Mouse (Mus musculus): ENCODE data around the gene Clic4. TPM values are rescaled to one million over a fixed set of nuclear protein-coding genes. Genes with fewer than 3 reads are reported as not detected.

Clic4 gene
- polyA plus RNA-seq, 1 experiment: 250 TPM

GRCm38 (mm10) chr4:135270476-135270875 lies 2.1 kb downstream of the Clic4 start:
- H3K4me3 ChIP-seq: peak overlapping the region; percentile 100
- H3K79me2 ChIP-seq (ENCODE audit: control insufficient read depth, insufficient read depth): peaks cover 66% of the 10 kb centered on the region
- H3ac ChIP-seq (ENCODE audit: control insufficient read depth, insufficient read length): peak overlapping the region; percentile 7
- no peaks in the 10 kb centered on the region for H3K27me3 ChIP-seq (ENCODE audit: control insufficient read depth, insufficient read depth, insufficient read length)
- peak overlapping the region; percentile 100 for H3K4me2 ChIP-seq (ENCODE audit: low read depth)
- TF ChIP-seq MYOG (IDR thresholded peaks at IDR 0.05; ENCODE audit: control insufficient read depth in 1 of 3, insufficient read depth in 1 of 3, insufficient read length in 2 of 3, low read depth in 2 of 3): no peak
- TF ChIP-seq USF1 (IDR thresholded peaks at IDR 0.05; ENCODE audit: low read depth): no peak
- peak; percentile 41 for TF ChIP-seq POLR2AphosphoS2 (IDR thresholded peaks at IDR 0.05; ENCODE audit: insufficient read length, low read depth)
- H3K36me3 ChIP-seq (ENCODE audit: control insufficient read depth, insufficient read depth): peaks cover 33% of the 10 kb centered on the region

GRCm38 (mm10) chr4:135269656-135270341 lies 2.8 kb downstream of the Clic4 start:
- Histone ChIP-seq H3K36me3 (ENCODE audit: control insufficient read depth, insufficient read depth) (peaks cover 33% of the 10 kb centered on the region), H3K4me2 (ENCODE audit: low read depth) (peak overlapping the region; percentile 100), H3K27me3 (ENCODE audit: control insufficient read depth, insufficient read depth, insufficient read length) (no peaks in the 10 kb centered on the region), H3K4me3 (peak overlapping the region; percentile 100), H3K79me2 (ENCODE audit: control insufficient read depth, insufficient read depth) (peaks cover 73% of the 10 kb centered on the region), H3ac (ENCODE audit: control insufficient read depth, insufficient read length) (peak overlapping the region; percentile 7)
- no peak for TF ChIP-seq USF1 (IDR thresholded peaks at IDR 0.05; ENCODE audit: low read depth)
- TF ChIP-seq MYOG (IDR thresholded peaks at IDR 0.05; ENCODE audit: control insufficient read depth in 1 of 3, insufficient read depth in 1 of 3, insufficient read length in 2 of 3, low read depth in 2 of 3): no peak
- TF ChIP-seq POLR2A (IDR thresholded peaks at IDR 0.05; ENCODE audit: insufficient read length, low read depth): peak; percentile 78
- no peak for TF ChIP-seq E2F4 (IDR thresholded peaks at IDR 0.05; ENCODE audit: insufficient read depth)
- TF ChIP-seq MAX (IDR thresholded peaks at IDR 0.05; ENCODE audit: low read depth): no peak
- no peak for TF ChIP-seq REST (IDR thresholded peaks at IDR 0.05; ENCODE audit: insufficient read depth, insufficient read length)
- TF ChIP-seq MYOD1 (IDR thresholded peaks at IDR 0.05; ENCODE audit: control insufficient read depth in 1 of 3, insufficient read length in 2 of 3, low read depth in 2 of 3): peak in 2 of 3 experiments; percentile 26 to 67
- peak; percentile 91 for TF ChIP-seq POLR2AphosphoS2 (IDR thresholded peaks at IDR 0.05; ENCODE audit: insufficient read length, low read depth)
- no peak for TF ChIP-seq TCF3 (IDR thresholded peaks at IDR 0.05; ENCODE audit: insufficient read length, low read depth)
- no peak for TF ChIP-seq TCF12 (IDR thresholded peaks at IDR 0.05; ENCODE audit: insufficient read depth, poor library complexity, severe bottlenecking)
- no peak for TF ChIP-seq SRF (IDR thresholded peaks at IDR 0.05; ENCODE audit: control insufficient read depth, insufficient read length, low read depth)
- no peak for TF ChIP-seq CEBPB (IDR thresholded peaks at IDR 0.05; ENCODE audit: insufficient read depth, poor library complexity, severe bottlenecking)

DNA sequence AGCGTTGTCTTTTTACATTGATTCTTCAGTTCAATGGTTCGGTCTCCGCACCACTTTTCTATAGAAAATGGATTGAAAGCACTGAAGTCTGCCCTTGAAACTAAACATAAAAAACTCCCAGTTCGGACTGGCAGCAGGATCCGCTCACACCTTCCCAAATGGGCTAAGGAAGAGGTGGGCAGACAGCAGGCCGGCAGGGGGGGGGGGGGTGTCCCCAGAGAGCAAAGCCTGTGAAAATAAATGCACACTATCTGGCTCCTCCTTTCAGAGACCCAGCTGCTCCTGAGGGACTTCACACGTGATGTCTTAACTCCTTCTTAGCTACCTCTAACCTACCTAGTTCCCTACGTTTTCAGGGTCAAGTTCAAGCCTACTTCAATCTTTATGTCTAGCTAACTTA lies 5.1 kb downstream of the Clic4 start:
- H3ac ChIP-seq (ENCODE audit: control insufficient read depth, insufficient read length): no peak overlapping the region
- H3K36me3 ChIP-seq (ENCODE audit: control insufficient read depth, insufficient read depth): peaks cover 47% of the 10 kb centered on the region
- no peaks in the 10 kb centered on the region for H3K27me3 ChIP-seq (ENCODE audit: control insufficient read depth, insufficient read depth, insufficient read length)
- peak overlapping the region; percentile 100 for H3K4me2 ChIP-seq (ENCODE audit: low read depth)
- peaks cover 95% of the 10 kb centered on the region for H3K79me2 ChIP-seq (ENCODE audit: control insufficient read depth, insufficient read depth)
- H3K4me3 ChIP-seq: no peak overlapping the region
- no peak for TF ChIP-seq SRF (IDR thresholded peaks at IDR 0.05; ENCODE audit: control insufficient read depth, insufficient read length, low read depth)
- no peak for TF ChIP-seq MYOG (IDR thresholded peaks at IDR 0.05; ENCODE audit: control insufficient read depth in 1 of 3, insufficient read depth in 1 of 3, insufficient read length in 2 of 3, low read depth in 2 of 3)
- no peak for TF ChIP-seq E2F4 (IDR thresholded peaks at IDR 0.05; ENCODE audit: insufficient read depth)
- no peak for TF ChIP-seq MAX (IDR thresholded peaks at IDR 0.05; ENCODE audit: low read depth)
- no peak for TF ChIP-seq POLR2AphosphoS2 (IDR thresholded peaks at IDR 0.05; ENCODE audit: insufficient read length, low read depth)
- TF ChIP-seq TCF3 (IDR thresholded peaks at IDR 0.05; ENCODE audit: insufficient read length, low read depth): no peak
- TF ChIP-seq POLR2A (IDR thresholded peaks at IDR 0.05; ENCODE audit: insufficient read length, low read depth): no peak
- no peak for TF ChIP-seq TCF12 (IDR thresholded peaks at IDR 0.05; ENCODE audit: insufficient read depth, poor library complexity, severe bottlenecking)
- TF ChIP-seq MYOD1 (IDR thresholded peaks at IDR 0.05; ENCODE audit: control insufficient read depth in 1 of 3, insufficient read length in 2 of 3, low read depth in 2 of 3): no peak
- no peak for TF ChIP-seq CEBPB (IDR thresholded peaks at IDR 0.05; ENCODE audit: insufficient read depth, poor library complexity, severe bottlenecking)
- TF ChIP-seq USF1 (IDR thresholded peaks at IDR 0.05; ENCODE audit: low read depth): no peak

DNA sequence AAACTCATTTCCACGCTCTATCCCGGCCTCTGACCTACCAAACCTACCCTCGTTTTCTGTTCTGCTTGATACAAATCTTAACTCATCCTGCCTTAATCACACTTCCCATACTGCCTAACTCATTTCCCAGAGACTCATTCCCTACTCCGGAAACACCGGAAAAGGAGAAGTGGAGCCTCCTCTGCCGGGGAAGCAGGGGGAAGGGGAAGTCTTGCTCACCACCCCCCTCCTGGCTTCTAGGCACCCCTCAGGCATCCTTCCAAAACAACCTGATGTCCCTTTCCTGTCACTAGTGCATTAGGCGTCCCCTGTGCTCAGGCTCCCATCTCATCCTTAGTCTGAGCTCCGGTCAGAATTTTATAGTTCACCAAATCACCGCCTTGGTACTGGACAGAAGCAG lies 5.6 kb downstream of the Clic4 start:
- no peak overlapping the region for H3ac ChIP-seq (ENCODE audit: control insufficient read depth, insufficient read length)
- TF ChIP-seq MYOG (IDR thresholded peaks at IDR 0.05; ENCODE audit: control insufficient read depth in 1 of 3, insufficient read depth in 1 of 3, insufficient read length in 2 of 3, low read depth in 2 of 3) (no peak), POLR2AphosphoS2 (IDR thresholded peaks at IDR 0.05; ENCODE audit: insufficient read length, low read depth) (peak; percentile 32), POLR2A (IDR thresholded peaks at IDR 0.05; ENCODE audit: insufficient read length, low read depth) (no peak)
- H3K36me3 ChIP-seq (ENCODE audit: control insufficient read depth, insufficient read depth): peaks cover 52% of the 10 kb centered on the region
- H3K79me2 ChIP-seq (ENCODE audit: control insufficient read depth, insufficient read depth): peaks cover 100% of the 10 kb centered on the region
- H3K4me3 ChIP-seq: no peak overlapping the region
- H3K4me2 ChIP-seq (ENCODE audit: low read depth): peak overlapping the region; percentile 16
- no peaks in the 10 kb centered on the region for H3K27me3 ChIP-seq (ENCODE audit: control insufficient read depth, insufficient read depth, insufficient read length)

DNA sequence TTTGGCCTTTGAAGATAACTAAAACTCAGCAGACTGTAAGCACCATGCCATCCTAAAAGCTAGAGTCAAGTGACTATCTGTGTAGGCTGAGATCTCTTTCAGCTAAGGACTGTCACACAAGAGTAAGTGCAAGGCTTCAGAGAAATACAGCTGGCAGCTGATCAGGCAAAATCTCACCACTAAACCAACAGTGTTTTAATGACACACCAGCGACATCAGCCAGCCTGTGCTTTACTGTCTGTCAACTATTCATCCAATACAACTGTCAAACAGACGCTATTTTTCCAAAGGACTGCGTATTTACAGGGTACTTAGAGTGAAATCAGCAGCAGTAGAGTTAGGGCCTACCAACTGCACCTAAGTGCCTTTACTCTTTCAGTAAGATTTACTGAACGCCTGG lies 12.2 kb downstream of the Clic4 start:
- Histone ChIP-seq H3K36me3 (ENCODE audit: control insufficient read depth, insufficient read depth) (peaks cover 32% of the 10 kb centered on the region), H3K79me2 (ENCODE audit: control insufficient read depth, insufficient read depth) (peaks cover 96% of the 10 kb centered on the region), H3K27me3 (ENCODE audit: control insufficient read depth, insufficient read depth, insufficient read length) (no peaks in the 10 kb centered on the region), H3K4me2 (ENCODE audit: low read depth) (peak overlapping the region; percentile 30), H3ac (ENCODE audit: control insufficient read depth, insufficient read length) (no peak overlapping the region), H3K4me3 (no peak overlapping the region)
- TF ChIP-seq TCF3 (IDR thresholded peaks at IDR 0.05; ENCODE audit: insufficient read length, low read depth) (no peak), MAX (IDR thresholded peaks at IDR 0.05; ENCODE audit: low read depth) (no peak), E2F4 (IDR thresholded peaks at IDR 0.05; ENCODE audit: insufficient read depth) (no peak), SRF (IDR thresholded peaks at IDR 0.05; ENCODE audit: control insufficient read depth, insufficient read length, low read depth) (no peak), MYOD1 (IDR thresholded peaks at IDR 0.05; ENCODE audit: control insufficient read depth in 1 of 3, insufficient read length in 2 of 3, low read depth in 2 of 3) (no peak), POLR2A (IDR thresholded peaks at IDR 0.05; ENCODE audit: insufficient read length, low read depth) (no peak), USF1 (IDR thresholded peaks at IDR 0.05; ENCODE audit: low read depth) (no peak), POLR2AphosphoS2 (IDR thresholded peaks at IDR 0.05; ENCODE audit: insufficient read length, low read depth) (no peak), TCF12 (IDR thresholded peaks at IDR 0.05; ENCODE audit: insufficient read depth, poor library complexity, severe bottlenecking) (no peak), CEBPB (IDR thresholded peaks at IDR 0.05; ENCODE audit: insufficient read depth, poor library complexity, severe bottlenecking) (no peak), MYOG (IDR thresholded peaks at IDR 0.05; ENCODE audit: control insufficient read depth in 1 of 3, insufficient read depth in 1 of 3, insufficient read length in 2 of 3, low read depth in 2 of 3) (no peak), REST (IDR thresholded peaks at IDR 0.05; ENCODE audit: insufficient read depth, insufficient read length) (no peak)

Measured in myocyte (in vitro differentiated cells).